Mouse (Mus musculus): ENCODE results near the gene Actr1b. TPM values are rescaled to one million over a fixed set of nuclear protein-coding genes. Genes with fewer than 3 reads are reported as not detected.

The Actr1b gene
- polyA plus RNA-seq, 1 experiment = 83.3 TPM

DNA sequence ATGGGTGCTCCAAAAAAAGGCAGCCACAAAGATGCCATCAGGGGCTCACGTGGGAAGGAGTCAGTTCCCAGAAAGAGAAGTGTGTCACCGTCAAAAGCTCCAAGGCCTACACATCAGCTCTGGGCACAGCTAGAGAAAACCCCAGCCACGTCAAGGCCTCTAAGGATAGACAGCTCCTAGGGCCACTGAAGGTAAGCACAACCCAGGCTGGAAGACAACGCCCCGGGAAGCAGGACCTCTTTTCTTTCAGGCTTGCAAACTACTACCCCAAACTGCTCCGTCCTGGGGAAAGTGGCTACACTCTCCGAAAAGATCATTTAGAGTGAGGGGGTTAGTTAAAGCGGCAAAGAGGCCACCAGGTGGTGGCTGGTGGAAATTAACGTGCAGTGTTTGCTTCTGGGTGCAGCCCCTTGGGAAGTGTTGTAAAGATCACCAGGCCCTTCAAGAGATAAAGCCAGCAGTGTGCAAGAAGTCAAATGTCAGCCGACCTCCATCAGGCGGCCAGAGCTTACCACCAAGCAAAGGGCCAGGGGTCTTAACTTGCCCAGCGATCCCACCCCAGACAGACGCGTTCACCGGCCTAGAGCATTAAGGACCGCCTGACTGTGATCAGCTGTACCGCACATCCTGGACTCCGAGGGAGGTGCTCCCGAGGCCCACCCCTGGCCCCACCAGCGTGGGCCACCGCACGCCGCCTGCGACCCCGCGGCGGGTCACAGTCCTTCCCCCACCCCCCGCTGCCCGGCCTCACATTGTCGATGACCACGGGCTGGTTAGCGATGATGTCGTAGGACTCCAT, 5.0 kb downstream of the Actr1b start:
- no peaks in the 10 kb centered on the region for H3K27me3 ChIP-seq (ENCODE audit: control insufficient read depth, insufficient read depth, low read length, poor library complexity, severe bottlenecking)
- H3K9ac ChIP-seq (ENCODE audit: low read depth, poor library complexity, severe bottlenecking) = peak overlapping the region; percentile 89
- no peaks in the 10 kb centered on the region for H3K9me3 ChIP-seq (replicated peaks; ENCODE audit: control insufficient read depth, insufficient read depth, low read length, poor library complexity, severe bottlenecking)
- H3K27ac ChIP-seq (ENCODE audit: insufficient read depth, low read length) = no peak overlapping the region
- peak overlapping the region; percentile 97 for H3K4me3 ChIP-seq (ENCODE audit: low read depth, low read length)
- TF ChIP-seq EP300 (IDR thresholded peaks at IDR 0.05; ENCODE audit: insufficient read depth, low read depth, low read length) (no peak), CTCF (IDR thresholded peaks at IDR 0.05; ENCODE audit: low read depth, low read length) (peak; percentile 19)
- H3K4me1 ChIP-seq (ENCODE audit: control insufficient read depth, insufficient read depth, low read length) = peaks cover 10% of the 10 kb centered on the region
- peaks cover 15% of the 10 kb centered on the region for H3K36me3 ChIP-seq (ENCODE audit: control insufficient read depth, insufficient read depth, low read length, poor library complexity, severe bottlenecking)

- TF ChIP-seq POLR2A (IDR thresholded peaks at IDR 0.05; ENCODE audit: insufficient read depth, low read length) = no peak
- TF ChIP-seq CTCF (IDR thresholded peaks at IDR 0.05; ENCODE audit: low read depth, low read length) = no peak
- no peak for TF ChIP-seq EP300 (IDR thresholded peaks at IDR 0.05; ENCODE audit: insufficient read depth, low read depth, low read length)
- Histone ChIP-seq H3K27ac (ENCODE audit: insufficient read depth, low read length) (0 out of 2 replicates have a peak overlapping the region, but pooled peaks have one; percentile 22), H3K27me3 (ENCODE audit: control insufficient read depth, insufficient read depth, low read length, poor library complexity, severe bottlenecking) (no peaks in the 10 kb centered on the region), H3K9me3 (replicated peaks; ENCODE audit: control insufficient read depth, insufficient read depth, low read length, poor library complexity, severe bottlenecking) (no peaks in the 10 kb centered on the region), H3K36me3 (ENCODE audit: control insufficient read depth, insufficient read depth, low read length, poor library complexity, severe bottlenecking) (peaks cover 15% of the 10 kb centered on the region), H3K4me1 (ENCODE audit: control insufficient read depth, insufficient read depth, low read length) (peaks cover 10% of the 10 kb centered on the region), H3K9ac (ENCODE audit: low read depth, poor library complexity, severe bottlenecking) (peak overlapping the region; percentile 89), H3K4me3 (ENCODE audit: low read depth, low read length) (peak overlapping the region; percentile 97)
These were observed 5.6 kb downstream of the Actr1b start for GRCm38 (mm10) chr1:36708626-36709025.

GRCm38 (mm10) chr1:36707797-36708196, 6.4 kb downstream of the Actr1b start:
- Histone ChIP-seq H3K27ac (ENCODE audit: insufficient read depth, low read length) (no peak overlapping the region), H3K4me1 (ENCODE audit: control insufficient read depth, insufficient read depth, low read length) (peaks cover 10% of the 10 kb centered on the region), H3K9ac (ENCODE audit: low read depth, poor library complexity, severe bottlenecking) (no peak overlapping the region), H3K27me3 (ENCODE audit: control insufficient read depth, insufficient read depth, low read length, poor library complexity, severe bottlenecking) (no peaks in the 10 kb centered on the region), H3K4me3 (ENCODE audit: low read depth, low read length) (no peak overlapping the region), H3K36me3 (ENCODE audit: control insufficient read depth, insufficient read depth, low read length, poor library complexity, severe bottlenecking) (peaks cover 15% of the 10 kb centered on the region), H3K9me3 (replicated peaks; ENCODE audit: control insufficient read depth, insufficient read depth, low read length, poor library complexity, severe bottlenecking) (no peaks in the 10 kb centered on the region)
- TF ChIP-seq POLR2A (IDR thresholded peaks at IDR 0.05; ENCODE audit: insufficient read depth, low read length) (no peak), CTCF (IDR thresholded peaks at IDR 0.05; ENCODE audit: low read depth, low read length) (no peak), EP300 (IDR thresholded peaks at IDR 0.05; ENCODE audit: insufficient read depth, low read depth, low read length) (peak; percentile 68; the same call in 1 of the 2 replicates)

GRCm38 (mm10) chr1:36707166-36707565, 7.1 kb downstream of the Actr1b start:
- no peak for TF ChIP-seq POLR2A (IDR thresholded peaks at IDR 0.05; ENCODE audit: insufficient read depth, low read length)
- no peaks in the 10 kb centered on the region for H3K9me3 ChIP-seq (replicated peaks; ENCODE audit: control insufficient read depth, insufficient read depth, low read length, poor library complexity, severe bottlenecking)
- peaks cover 15% of the 10 kb centered on the region for H3K36me3 ChIP-seq (ENCODE audit: control insufficient read depth, insufficient read depth, low read length, poor library complexity, severe bottlenecking)
- H3K9ac ChIP-seq (ENCODE audit: low read depth, poor library complexity, severe bottlenecking) = no peak overlapping the region
- no peaks in the 10 kb centered on the region for H3K27me3 ChIP-seq (ENCODE audit: control insufficient read depth, insufficient read depth, low read length, poor library complexity, severe bottlenecking)
- no peak overlapping the region for H3K4me3 ChIP-seq (ENCODE audit: low read depth, low read length)
- peaks cover 10% of the 10 kb centered on the region for H3K4me1 ChIP-seq (ENCODE audit: control insufficient read depth, insufficient read depth, low read length)
- H3K27ac ChIP-seq (ENCODE audit: insufficient read depth, low read length) = no peak overlapping the region

DNA sequence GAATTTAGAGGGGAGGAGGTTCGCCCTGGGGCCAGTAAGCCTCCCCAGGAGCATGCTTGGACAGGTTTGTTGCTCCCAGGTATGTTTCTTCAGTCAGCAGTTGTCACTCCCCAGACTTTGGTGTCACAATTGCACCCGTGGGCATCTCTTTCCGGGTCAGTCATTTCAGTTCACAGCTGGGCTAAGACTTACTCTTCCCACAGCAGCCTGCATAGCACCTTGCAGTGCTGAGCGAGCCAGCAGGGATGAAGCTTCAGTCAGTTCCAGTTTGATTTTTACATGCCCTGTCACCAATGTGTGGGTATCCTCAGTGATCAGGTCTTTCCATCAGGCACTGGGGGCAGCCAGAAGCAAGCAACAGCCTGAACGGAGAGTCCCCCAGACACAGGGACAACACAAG, 17.2 kb downstream of the Actr1b start:
- Histone ChIP-seq H3K4me1 (ENCODE audit: control insufficient read depth, insufficient read depth, low read length) (no peaks in the 10 kb centered on the region), H3K9me3 (replicated peaks; ENCODE audit: control insufficient read depth, insufficient read depth, low read length, poor library complexity, severe bottlenecking) (no peaks in the 10 kb centered on the region), H3K36me3 (ENCODE audit: control insufficient read depth, insufficient read depth, low read length, poor library complexity, severe bottlenecking) (peaks cover 26% of the 10 kb centered on the region), H3K9ac (ENCODE audit: low read depth, poor library complexity, severe bottlenecking) (no peak overlapping the region), H3K4me3 (ENCODE audit: low read depth, low read length) (no peak overlapping the region), H3K27me3 (ENCODE audit: control insufficient read depth, insufficient read depth, low read length, poor library complexity, severe bottlenecking) (no peaks in the 10 kb centered on the region), H3K27ac (ENCODE audit: insufficient read depth, low read length) (no peak overlapping the region)
- TF ChIP-seq POLR2A (IDR thresholded peaks at IDR 0.05; ENCODE audit: insufficient read depth, low read length) (no peak), EP300 (IDR thresholded peaks at IDR 0.05; ENCODE audit: insufficient read depth, low read depth, low read length) (no peak), CTCF (IDR thresholded peaks at IDR 0.05; ENCODE audit: low read depth, low read length) (no peak)

- Histone ChIP-seq H3K27me3 (ENCODE audit: control insufficient read depth, insufficient read depth, low read length, poor library complexity, severe bottlenecking) (no peaks in the 10 kb centered on the region), H3K9me3 (replicated peaks; ENCODE audit: control insufficient read depth, insufficient read depth, low read length, poor library complexity, severe bottlenecking) (no peaks in the 10 kb centered on the region), H3K9ac (ENCODE audit: low read depth, poor library complexity, severe bottlenecking) (no peak overlapping the region), H3K4me1 (ENCODE audit: control insufficient read depth, insufficient read depth, low read length) (no peaks in the 10 kb centered on the region), H3K27ac (ENCODE audit: insufficient read depth, low read length) (no peak overlapping the region), H3K36me3 (ENCODE audit: control insufficient read depth, insufficient read depth, low read length, poor library complexity, severe bottlenecking) (peaks cover 22% of the 10 kb centered on the region), H3K4me3 (ENCODE audit: low read depth, low read length) (no peak overlapping the region)
- TF ChIP-seq EP300 (IDR thresholded peaks at IDR 0.05; ENCODE audit: insufficient read depth, low read depth, low read length) = no peak
- TF ChIP-seq POLR2A (IDR thresholded peaks at IDR 0.05; ENCODE audit: insufficient read depth, low read length) = no peak
- TF ChIP-seq CTCF (IDR thresholded peaks at IDR 0.05; ENCODE audit: low read depth, low read length) = no peak
These were observed 17.8 kb downstream of the Actr1b start for GRCm38 (mm10) chr1:36696411-36696810.

Data from ES-Bruce4 (cell line).